Mouse (Mus musculus) bone marrow macrophage, adult 2 months (primary cell): ENCODE results near the gene Fam131b.

Experiments used
- CTCF ChIP-seq: IDR thresholded peaks from 2 replicates; pipeline ENCODE4 v1.5.1; 2012; ENCODE audit warnings: low read depth, mild to moderate bottlenecking, low read length, moderate library complexity
- POLR2A ChIP-seq: IDR thresholded peaks from 2 replicates; pipeline ENCODE4 v1.6.1; 2012; ENCODE audit warnings: mild to moderate bottlenecking, low read depth, low read length, borderline replicate concordance

DNA sequence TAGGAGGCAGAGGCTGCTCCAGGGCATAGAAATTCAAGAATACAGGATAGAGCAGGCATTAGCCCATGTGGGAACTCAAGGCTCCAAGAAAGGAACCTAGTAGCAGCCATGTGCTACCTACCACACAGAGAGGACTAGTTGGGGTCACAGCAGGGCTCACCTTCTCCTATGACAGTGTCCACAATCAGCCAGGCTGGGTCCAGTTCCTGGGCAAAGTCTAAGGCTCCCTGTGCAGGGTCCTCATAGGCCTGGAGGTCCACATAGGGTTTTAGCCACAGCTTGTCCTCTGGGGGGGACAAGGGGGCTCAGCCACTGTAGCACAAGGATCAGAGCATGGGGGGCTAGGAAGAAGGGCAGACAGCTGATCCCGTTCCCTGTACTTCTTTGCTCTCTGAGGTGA is 38.1 kb upstream of the Fam131b start:
- no peak for TF ChIP-seq CTCF
- no peak for TF ChIP-seq POLR2A
